Mouse (Mus musculus) stomach, postnatal 0 days (tissue): Measurements from ENCODE around the gene Apba1. TPM values are rescaled to one million over a fixed set of nuclear protein-coding genes. Genes with fewer than 3 reads are reported as not detected.

Experiments
- ATAC-seq: fragments of 200-750 bp; cut with Nextera tagmentation; 2 replicates; pipeline ENCODE4 v1.8.0; 2017; ENCODE audit not compliant: low FRiP score, low TSS enrichment
- DNase-seq: peaks from one replicate; pipeline ENCODE4 v3.0.0-alpha.2; 2016; ENCODE audit warnings: low spot score
- H3K27ac ChIP-seq: fragments of 300-500 bp; sonication (generic); replicated peaks from 2 replicates; pipeline ENCODE4 v1.5.1; 2014; ENCODE audit warnings: mild to moderate bottlenecking, control low read depth
- H3K27me3 ChIP-seq: fragments of 300-500 bp; sonication (generic); 2 replicates; pipeline ENCODE4 v1.6.1; 2014; ENCODE audit warnings: low read length; ENCODE audit not compliant: control insufficient read depth, insufficient read depth
- H3K36me3 ChIP-seq: fragments of 300-500 bp; sonication (generic); 2 replicates; pipeline ENCODE4 v1.6.1; 2014; ENCODE audit warnings: low read length, mixed read lengths; ENCODE audit not compliant: control insufficient read depth, insufficient read depth
- H3K4me1 ChIP-seq: fragments of 300-500 bp; sonication (generic); replicated peaks from 2 replicates; pipeline ENCODE4 v1.6.1; 2014; ENCODE audit warnings: antibody characterized with exemption; ENCODE audit not compliant: control insufficient read depth, insufficient read depth
- H3K4me2 ChIP-seq: fragments of 300-500 bp; sonication (generic); replicated peaks from 2 replicates; pipeline ENCODE4 v1.6.1; 2014; ENCODE audit warnings: low read depth, mild to moderate bottlenecking, control low read depth, moderate library complexity
- H3K4me3 ChIP-seq: fragments of 300-500 bp; sonication (generic); 2 replicates; pipeline ENCODE4 v1.5.1; 2014; ENCODE audit warnings: low read depth, low read length, control low read depth
- H3K9ac ChIP-seq: fragments of 300-500 bp; sonication (generic); 2 replicates; pipeline ENCODE4 v1.6.1; 2014; ENCODE audit warnings: mild to moderate bottlenecking, low read length, control low read depth, mixed read lengths
- H3K9me3 ChIP-seq: fragments of 300-500 bp; sonication (generic); 2 replicates; pipeline ENCODE4 v1.6.1; 2016; ENCODE audit warnings: low read length; ENCODE audit not compliant: control insufficient read depth
- CTCF ChIP-seq: IDR thresholded peaks from 2 replicates; pipeline ENCODE4 v1.5.1; 2016; ENCODE audit warnings: antibody characterized with exemption, low read depth, mild to moderate bottlenecking, moderate library complexity
- EP300 ChIP-seq: optimal IDR thresholded peaks from 2 replicates; pipeline ENCODE3; 2016; ENCODE audit warnings: antibody characterized with exemption
- WGBS: fragments of 180-500 bp; shearing (Covaris S2); extraction: QIAGEN DNeasy Blood & Tissue Kit; methylation state at CpG from one replicate; pipeline ENCODE4 v1.1.7; 2014; 5-methylcytosine and 5-hydroxymethylcytosine counted together
- polyA plus RNA-seq: library from polyadenylated mRNA; unstranded; fragments of >200 nt; fragmentation: Nextera tagmentation; extraction: Ambion mirVana; gene quantifications from 2 replicates; pipeline ENCODE4 v1.2.1, GENCODE M21; 2015

The Apba1 gene
- polyA plus RNA-seq, 1 experiment from 2014 or later = 0.55 TPM

- no peaks in the 10 kb centered on the region for H3K36me3 ChIP-seq
- 81% methylated on average over 11 of the region's 11 CpGs for WGBS
- ATAC-seq = no peak
- no peaks in the 10 kb centered on the region for H3K9me3 ChIP-seq
- H3K4me1 ChIP-seq = 0 out of 2 replicates have a peak, but pooled peaks cover 2% of the 10 kb centered on the region
- H3K27me3 ChIP-seq = no peaks in the 10 kb centered on the region
- no peak overlapping the region for H3K9ac ChIP-seq
- no peak for DNase-seq
- H3K27ac ChIP-seq = no peak overlapping the region
- H3K4me3 ChIP-seq = no peak overlapping the region
- no peak for TF ChIP-seq CTCF
- no peak for TF ChIP-seq EP300
- no peak overlapping the region for H3K4me2 ChIP-seq
Measured at GRCm38 (mm10) chr19:23867052-23867451, 108.4 kb downstream of the Apba1 start.

- Histone ChIP-seq H3K36me3 (no peaks in the 10 kb centered on the region), H3K4me3 (no peak overlapping the region), H3K4me2 (no peak overlapping the region), H3K4me1 (0 out of 2 replicates have a peak, but pooled peaks cover 2% of the 10 kb centered on the region), H3K9me3 (no peaks in the 10 kb centered on the region), H3K27me3 (no peaks in the 10 kb centered on the region), H3K9ac (no peak overlapping the region), H3K27ac (no peak overlapping the region)
- DNase-seq (no peak), ATAC-seq (no peak)
- TF ChIP-seq EP300 (no peak), CTCF (no peak)
- WGBS = 64% methylated on average over 7 of the region's 7 CpGs
Measured at GRCm38 (mm10) chr19:23867589-23867988, 108.9 kb downstream of the Apba1 start.

GRCm38 (mm10) chr19:23874502-23874901 lies 115.8 kb downstream of the Apba1 start:
- DNase-seq = no peak
- Histone ChIP-seq H3K9me3 (no peaks in the 10 kb centered on the region), H3K27me3 (no peaks in the 10 kb centered on the region), H3K9ac (no peak overlapping the region), H3K4me1 (no peaks in the 10 kb centered on the region), H3K27ac (no peak overlapping the region), H3K4me2 (no peak overlapping the region), H3K4me3 (no peak overlapping the region), H3K36me3 (no peaks in the 10 kb centered on the region)
- WGBS = 81% methylated on average over 6 of the region's 6 CpGs
- no peak for ATAC-seq
- no peak for TF ChIP-seq CTCF
- no peak for TF ChIP-seq EP300

- no peak overlapping the region for H3K27ac ChIP-seq
Measured at GRCm38 (mm10) chr19:23875819-23876218, 117.1 kb downstream of the Apba1 start.

GRCm38 (mm10) chr19:23879862-23880261 lies 121.2 kb downstream of the Apba1 start:
- no peaks in the 10 kb centered on the region for H3K9me3 ChIP-seq
- DNase-seq (no peak), ATAC-seq (no peak)
- H3K27ac ChIP-seq = no peak overlapping the region
- TF ChIP-seq CTCF (no peak), EP300 (no peak)
- H3K4me2 ChIP-seq = no peak overlapping the region
- H3K27me3 ChIP-seq = no peaks in the 10 kb centered on the region
- 73% methylated on average over 7 of the region's 7 CpGs for WGBS
- H3K4me3 ChIP-seq = no peak overlapping the region
- H3K9ac ChIP-seq = no peak overlapping the region
- H3K36me3 ChIP-seq = no peaks in the 10 kb centered on the region
- H3K4me1 ChIP-seq = no peaks in the 10 kb centered on the region

More at GRCm38 (mm10) chr19:23875819-23876218, 117.1 kb downstream of the Apba1 start:
- Histone ChIP-seq H3K4me2 (no peak overlapping the region), H3K4me1 (no peaks in the 10 kb centered on the region), H3K9ac (no peak overlapping the region), H3K9me3 (no peaks in the 10 kb centered on the region), H3K36me3 (no peaks in the 10 kb centered on the region), H3K27me3 (no peaks in the 10 kb centered on the region), H3K4me3 (no peak overlapping the region)
- DNase-seq (no peak), ATAC-seq (no peak)
- TF ChIP-seq EP300 (no peak), CTCF (no peak)
- WGBS = 59% methylated on average over 5 of the region's 5 CpGs

- ATAC-seq (no peak), DNase-seq (no peak)
- Histone ChIP-seq H3K36me3 (no peaks in the 10 kb centered on the region), H3K27ac (no peak overlapping the region), H3K9ac (no peak overlapping the region), H3K4me3 (no peak overlapping the region), H3K4me2 (no peak overlapping the region), H3K9me3 (no peaks in the 10 kb centered on the region), H3K27me3 (no peaks in the 10 kb centered on the region), H3K4me1 (no peaks in the 10 kb centered on the region)
- no peak for TF ChIP-seq EP300
- no peak for TF ChIP-seq CTCF
- 81% methylated on average over 5 of the region's 5 CpGs for WGBS
Measured at GRCm38 (mm10) chr19:23886169-23886568, 127.5 kb downstream of the Apba1 start.
